16 mouse cellular contexts compared by ENCODE assay signal in genomic region chr1:174623054-174623453, GRCm38 (mm10).
DNase-seq lines count a peak whose midpoint lies in the region; ATAC-seq and TF ChIP-seq lines count a peak whose summit lies in the region.
"Had no signal": no experiment of that assay in that cellular context is flagged by ENCODE, and none has a peak within 500 bp of the region (broad histone marks: within the 10 kb centered on the region; RNA-seq: fewer than 3 reads in every experiment).

No protein-coding gene starts in this region.

- H3K9ac ChIP-seq in lung, embryonic 15.5 days, result no peak overlapping the region
- H3K9ac ChIP-seq: hindbrain, embryonic 12.5 days; limb, embryonic 13.5 days had no signal

- TF ChIP-seq POLR2A in lung, adult 2 months (IDR thresholded peaks at IDR 0.05; ENCODE audit: borderline replicate concordance, extremely low read depth, low read depth, low read length), result no peak

- WGBS in lung, embryonic 15.5 days, result 30% methylated on average over 3 of the region's 3 CpGs
- WGBS in lung, adult 2 months, result 28% methylated on average over 3 of the region's 3 CpGs

- TF ChIP-seq CTCF in lung, adult 2 months (IDR thresholded peaks at IDR 0.05; ENCODE audit: insufficient read depth, low read length), result no peak

- no peak overlapping the region for H3K27ac ChIP-seq in lung, embryonic 15.5 days
- H3K27ac ChIP-seq: heart, embryonic 10.5 days; hindbrain, embryonic 12.5 days; layer of hippocampus, adult 2 months; limb, embryonic 13.5 days had no signal

- no peaks in the 10 kb centered on the region for H3K27me3 ChIP-seq in lung, embryonic 15.5 days
- H3K27me3 ChIP-seq: hindbrain, embryonic 12.5 days; limb, embryonic 13.5 days had no signal

- no peaks in the 10 kb centered on the region for H3K4me1 ChIP-seq in lung, embryonic 15.5 days
- no peaks in the 10 kb centered on the region for H3K4me1 ChIP-seq in lung, adult 2 months (ENCODE audit: control insufficient read depth, insufficient read depth, low read length)
- H3K4me1 ChIP-seq: heart, embryonic 10.5 days; limb, embryonic 13.5 days had no signal

- H3K4me3 ChIP-seq in lung, embryonic 15.5 days, result no peak overlapping the region
- no peak overlapping the region for H3K4me3 ChIP-seq in lung, adult 2 months (replicated peaks; ENCODE audit: extremely low read depth, low read depth, low read length)
- H3K4me3 ChIP-seq: heart, embryonic 10.5 days; hindbrain, embryonic 12.5 days; layer of hippocampus, adult 2 months; limb, embryonic 13.5 days had no signal

- no peaks in the 10 kb centered on the region for H3K36me3 ChIP-seq in lung, embryonic 15.5 days
- H3K36me3 ChIP-seq: G1E; heart, embryonic 10.5 days; hindbrain, embryonic 12.5 days; limb, embryonic 13.5 days had no signal

- H3K9me3 ChIP-seq in lung, embryonic 15.5 days, result no peaks in the 10 kb centered on the region
- H3K9me3 ChIP-seq: heart, embryonic 10.5 days; hindbrain, embryonic 12.5 days; limb, embryonic 13.5 days had no signal

- ATAC-seq in lung, embryonic 15.5 days (ENCODE audit: borderline replicate concordance, extremely low read depth, low FRiP score, low TSS enrichment), result peak; percentile 59; the same call in 1 of the 2 replicates

- no peak overlapping the region for H3K4me2 ChIP-seq in lung, embryonic 15.5 days
- H3K4me2 ChIP-seq: hindbrain, embryonic 12.5 days; limb, embryonic 13.5 days had no signal

- DNase-seq in heart, postnatal 4 days, result peak; percentile 14
- no peak for DNase-seq in heart, postnatal 36 days
- DNase-seq in lung, adult 2 months, result no peak
- peak; percentile 65 for DNase-seq in embryo, embryonic 11 days
- DNase-seq in retina, embryonic 14.5 days (ENCODE audit: low spot score), result peak; percentile 10
- DNase-seq in thymus, postnatal 4 days, result no peak
- DNase-seq in cerebellum, postnatal 10 days, result no peak
- DNase-seq: B cell, adult 2 months; lung, postnatal 36 days; spleen, adult 18-20 months had no signal

- intact Hi-C loops in heart, postnatal 36 days (cut with DNase I), result no loop called here

Comparison
In these comparisons a context has a peak if more than half of its experiments do, and no peak if none do; other contexts are left out.
1. DNase-seq: peak in heart, postnatal 4 days (single experiment), embryo, embryonic 11 days (single experiment) and retina, embryonic 14.5 days (single experiment); none in heart, postnatal 36 days (0 of 2), lung, adult 2 months (single experiment), thymus, postnatal 4 days (single experiment) and cerebellum, postnatal 10 days (0 of 2).